Mouse (Mus musculus) embryonic facial prominence, embryonic 15.5 days (tissue): ENCODE data around the gene Git2. TPM values are rescaled to one million over a fixed set of nuclear protein-coding genes. Genes with fewer than 3 reads are reported as not detected.

ENCODE experiments used
- ATAC-seq: fragments of 200-750 bp; cut with Nextera tagmentation; 2 replicates; pipeline ENCODE4 v1.8.0; 2017; ENCODE audit warnings: low read depth, moderate TSS enrichment; ENCODE audit not compliant: insufficient number of reproducible peaks, low FRiP score, low TSS enrichment
- H3K27ac ChIP-seq: fragments of 300-500 bp; sonication (generic); replicated peaks from 2 replicates; pipeline ENCODE4 v1.5.1; 2015; ENCODE audit warnings: mild to moderate bottlenecking, inconsistent platforms
- H3K27me3 ChIP-seq: fragments of 300-500 bp; sonication (generic); 2 replicates; pipeline ENCODE4 v1.6.1; 2015; ENCODE audit warnings: inconsistent platforms
- H3K36me3 ChIP-seq: fragments of 300-500 bp; sonication (generic); 2 replicates; pipeline ENCODE4 v1.6.1; 2015; ENCODE audit warnings: mild to moderate bottlenecking, inconsistent platforms
- H3K4me1 ChIP-seq: fragments of 300-500 bp; sonication (generic); 2 replicates; pipeline ENCODE4 v1.6.1; 2015; ENCODE audit warnings: inconsistent platforms
- H3K4me2 ChIP-seq: fragments of 300-500 bp; sonication (generic); replicated peaks from 2 replicates; pipeline ENCODE4 v1.6.1; 2015; ENCODE audit warnings: mild to moderate bottlenecking, inconsistent platforms
- H3K4me3 ChIP-seq: fragments of 300-500 bp; sonication (generic); replicated peaks from 2 replicates; pipeline ENCODE4 v1.5.1; 2015; ENCODE audit warnings: mild to moderate bottlenecking, inconsistent platforms
- H3K9ac ChIP-seq: fragments of 300-500 bp; sonication (generic); 2 replicates; pipeline ENCODE4 v1.6.1; 2015; ENCODE audit warnings: inconsistent platforms
- H3K9me3 ChIP-seq: fragments of 300-500 bp; sonication (generic); replicated peaks from 2 replicates; pipeline ENCODE4 v1.6.1; 2016; ENCODE audit warnings: inconsistent platforms
- WGBS: fragments of 180-500 bp; shearing (Covaris S2); methylation state at CpG from one replicate; pipeline ENCODE4 v1.1.7; 2015; 5-methylcytosine and 5-hydroxymethylcytosine counted together
- polyA plus RNA-seq: library from polyadenylated mRNA; unstranded; fragments of >200 nt; fragmentation: Nextera tagmentation; extraction: Ambion mirVana; gene quantifications from 2 replicates; pipeline ENCODE4 v1.2.1, GENCODE M21; 2015

The Git2 gene
- polyA plus RNA-seq, 1 experiment from 2014 or later = 54.9 TPM

DNA sequence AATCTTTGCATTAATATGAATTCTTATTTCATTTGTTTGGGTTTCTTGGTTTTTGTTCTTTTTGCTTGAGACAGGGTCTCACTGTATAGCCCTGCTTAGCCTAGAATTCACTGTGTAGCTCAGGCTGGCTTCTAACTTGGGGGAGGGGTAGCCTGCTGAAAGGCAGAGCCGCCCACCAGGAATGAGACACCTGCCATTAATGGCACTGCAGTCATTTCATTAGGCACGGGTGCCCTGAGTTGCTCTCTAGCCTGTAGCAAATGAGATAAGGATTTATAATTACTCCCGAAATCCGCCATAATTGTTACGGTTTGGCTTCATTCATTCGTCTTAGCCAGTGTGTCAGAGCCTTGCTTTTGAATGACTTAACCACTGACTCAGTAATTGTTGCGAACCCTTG is 857 bp upstream of the Git2 start:
- 65% methylated on average over 7 of the region's 7 CpGs for WGBS
- peaks cover 23% of the 10 kb centered on the region for H3K4me1 ChIP-seq
- H3K9ac ChIP-seq = no peak overlapping the region
- H3K4me3 ChIP-seq = peak overlapping the region; percentile 99; the same call in 1 of the 2 replicates
- peak overlapping the region; percentile 87 for H3K4me2 ChIP-seq
- H3K9me3 ChIP-seq = no peaks in the 10 kb centered on the region
- H3K36me3 ChIP-seq = no peaks in the 10 kb centered on the region
- no peak for ATAC-seq
- no peaks in the 10 kb centered on the region for H3K27me3 ChIP-seq
- no peak overlapping the region for H3K27ac ChIP-seq

- H3K27me3 ChIP-seq = no peaks in the 10 kb centered on the region
- peak within 1 kb of the TSS; percentile 87 for H3K4me2 ChIP-seq
- H3K4me3 ChIP-seq = peak within 1 kb of the TSS; percentile 99
- H3K9ac ChIP-seq = peak within 1 kb of the TSS; percentile 91
- under 1% methylated on average over 73 of the region's 73 CpGs for WGBS
- peaks cover 23% of the 10 kb centered on the region for H3K4me1 ChIP-seq
- ATAC-seq = peak; percentile 87
- peak within 1 kb of the TSS; percentile 95 for H3K27ac ChIP-seq
- no peaks in the 10 kb centered on the region for H3K36me3 ChIP-seq
- H3K9me3 ChIP-seq = no peaks in the 10 kb centered on the region
Observed at GRCm38 (mm10) chr5:114774403-114775051, 790 bp downstream of the Git2 start, which contains the start of gene Ankrd13a. Ankrd13a (plus strand) TSS chr5:114774677.

- Histone ChIP-seq H3K4me3 (peak overlapping the region; percentile 99), H3K27me3 (no peaks in the 10 kb centered on the region), H3K4me1 (peaks cover 23% of the 10 kb centered on the region), H3K27ac (peak overlapping the region; percentile 95), H3K4me2 (peak overlapping the region; percentile 87), H3K9ac (peak overlapping the region; percentile 91), H3K9me3 (no peaks in the 10 kb centered on the region), H3K36me3 (no peaks in the 10 kb centered on the region)
- ATAC-seq = no peak
- WGBS = 2% methylated on average over 11 of the region's 11 CpGs
Observed at GRCm38 (mm10) chr5:114773780-114774179, 1.5 kb downstream of the Git2 start.

- under 1% methylated on average over 47 of the region's 52 CpGs for WGBS
- Histone ChIP-seq H3K4me3 (peak overlapping the region; percentile 99), H3K4me2 (peak overlapping the region; percentile 87), H3K27ac (peak overlapping the region; percentile 95), H3K4me1 (peaks cover 23% of the 10 kb centered on the region), H3K27me3 (no peaks in the 10 kb centered on the region), H3K9me3 (no peaks in the 10 kb centered on the region), H3K9ac (peak overlapping the region; percentile 92), H3K36me3 (no peaks in the 10 kb centered on the region)
- ATAC-seq = peak; percentile 89
Observed at GRCm38 (mm10) chr5:114773211-114773710, 2.1 kb downstream of the Git2 start.

DNA sequence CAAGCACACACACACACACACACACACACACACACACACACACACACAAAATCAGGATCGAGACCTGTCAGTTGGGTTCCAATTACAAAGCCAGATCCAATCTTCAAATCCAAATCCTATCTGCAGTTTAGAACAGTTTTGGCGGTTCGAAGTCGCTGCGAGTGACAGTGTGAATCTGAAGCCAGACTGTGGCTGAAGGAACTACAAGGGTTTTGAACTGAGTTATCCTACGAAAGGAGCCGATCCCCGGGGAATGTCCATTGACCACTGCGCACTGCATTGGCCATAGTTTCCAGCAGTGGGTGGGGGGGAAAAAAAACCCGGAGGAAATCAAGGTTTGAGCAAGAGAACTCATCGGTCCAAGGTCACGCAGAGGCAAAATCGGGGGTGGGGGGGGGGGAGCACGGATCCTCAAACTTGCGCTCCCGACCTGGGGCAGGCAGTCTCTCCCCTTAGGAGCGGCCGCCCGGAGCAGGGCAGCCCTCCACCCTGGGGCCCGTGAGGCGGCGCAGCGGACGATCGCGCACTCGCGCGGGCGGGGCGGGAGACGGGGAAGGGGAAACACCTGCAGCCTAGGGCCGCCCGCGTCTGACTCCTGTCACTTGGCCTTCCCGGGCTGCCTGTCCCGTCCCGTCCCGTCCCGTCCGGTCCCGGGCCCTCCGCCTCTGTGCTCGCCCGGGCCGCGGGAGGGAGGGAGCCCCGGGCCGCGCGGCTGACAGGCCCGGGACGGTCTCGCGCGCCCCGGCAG is 2.7 kb downstream of the Git2 start:
- H3K36me3 ChIP-seq = no peaks in the 10 kb centered on the region
- peak overlapping the region; percentile 87 for H3K4me2 ChIP-seq
- under 1% methylated on average over 41 of the region's 57 CpGs for WGBS
- no peaks in the 10 kb centered on the region for H3K9me3 ChIP-seq
- peak overlapping the region; percentile 95 for H3K27ac ChIP-seq
- peak overlapping the region; percentile 99 for H3K4me3 ChIP-seq
- H3K27me3 ChIP-seq = no peaks in the 10 kb centered on the region
- peaks cover 23% of the 10 kb centered on the region for H3K4me1 ChIP-seq
- H3K9ac ChIP-seq = peak overlapping the region; percentile 92
- peak; percentile 36 for ATAC-seq

DNA sequence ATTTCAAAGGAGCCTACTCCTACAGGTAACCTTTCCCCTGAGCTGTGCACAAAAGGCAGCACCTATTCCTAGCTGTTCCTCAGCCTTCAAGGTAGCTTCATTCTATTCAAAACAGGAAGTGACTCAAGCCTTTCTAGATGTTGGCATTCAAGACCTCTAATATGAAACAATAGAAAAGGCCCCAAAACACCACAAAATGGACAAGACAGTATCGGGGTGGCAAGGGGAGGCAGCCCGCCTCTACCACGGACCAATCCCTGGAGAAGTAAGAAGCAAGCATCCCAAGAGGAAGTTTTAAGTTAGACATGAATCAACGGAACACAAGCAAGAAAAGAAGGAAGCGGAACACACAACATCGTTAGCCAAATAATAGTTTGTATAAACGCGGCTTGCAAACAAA is 3.5 kb downstream of the Git2 start:
- H3K27ac ChIP-seq = no peak overlapping the region
- no peaks in the 10 kb centered on the region for H3K27me3 ChIP-seq
- ATAC-seq = no peak
- peak overlapping the region; percentile 92; the same call in 1 of the 2 replicates for H3K9ac ChIP-seq
- no peaks in the 10 kb centered on the region for H3K36me3 ChIP-seq
- peaks cover 23% of the 10 kb centered on the region for H3K4me1 ChIP-seq
- 62% methylated on average over 8 of the region's 8 CpGs for WGBS
- peak overlapping the region; percentile 99 for H3K4me3 ChIP-seq
- H3K9me3 ChIP-seq = no peaks in the 10 kb centered on the region
- H3K4me2 ChIP-seq = peak overlapping the region; percentile 87

GRCm38 (mm10) chr5:114769786-114770185 is 5.5 kb downstream of the Git2 start:
- Histone ChIP-seq H3K9me3 (no peaks in the 10 kb centered on the region), H3K9ac (no peak overlapping the region), H3K27me3 (no peaks in the 10 kb centered on the region), H3K4me2 (no peak overlapping the region), H3K36me3 (peaks cover 15% of the 10 kb centered on the region), H3K27ac (no peak overlapping the region), H3K4me1 (peaks cover 13% of the 10 kb centered on the region), H3K4me3 (no peak overlapping the region)
- ATAC-seq = no peak
- WGBS = 91% methylated on average over 8 of the region's 8 CpGs

GRCm38 (mm10) chr5:114767185-114767584 is 8.1 kb downstream of the Git2 start:
- H3K27me3 ChIP-seq = no peaks in the 10 kb centered on the region
- no peak overlapping the region for H3K4me2 ChIP-seq
- no peak overlapping the region for H3K4me3 ChIP-seq
- WGBS = 90% methylated on average over 7 of the region's 7 CpGs
- ATAC-seq = no peak
- no peak overlapping the region for H3K27ac ChIP-seq
- H3K4me1 ChIP-seq = peaks cover 9% of the 10 kb centered on the region
- H3K9ac ChIP-seq = no peak overlapping the region
- H3K36me3 ChIP-seq = peaks cover 40% of the 10 kb centered on the region
- no peaks in the 10 kb centered on the region for H3K9me3 ChIP-seq

- Histone ChIP-seq H3K4me1 (peaks cover 4% of the 10 kb centered on the region; the same call in 1 of the 2 replicates), H3K4me2 (no peak overlapping the region), H3K9me3 (no peaks in the 10 kb centered on the region), H3K27me3 (no peaks in the 10 kb centered on the region), H3K36me3 (peaks cover 44% of the 10 kb centered on the region), H3K9ac (no peak overlapping the region), H3K4me3 (no peak overlapping the region), H3K27ac (no peak overlapping the region)
- ATAC-seq = no peak
- WGBS = 86% methylated on average over 8 of the region's 8 CpGs
Observed at GRCm38 (mm10) chr5:114766686-114767085, 8.6 kb downstream of the Git2 start.

- Histone ChIP-seq H3K36me3 (peaks cover 59% of the 10 kb centered on the region), H3K4me1 (no peaks in the 10 kb centered on the region), H3K27ac (no peak overlapping the region), H3K4me2 (no peak overlapping the region), H3K9ac (no peak overlapping the region), H3K9me3 (no peaks in the 10 kb centered on the region), H3K4me3 (no peak overlapping the region), H3K27me3 (no peaks in the 10 kb centered on the region)
- WGBS = 82% methylated on average over 18 of the region's 18 CpGs
- ATAC-seq = no peak
Observed at GRCm38 (mm10) chr5:114764812-114765735, 10.2 kb downstream of the Git2 start.

DNA sequence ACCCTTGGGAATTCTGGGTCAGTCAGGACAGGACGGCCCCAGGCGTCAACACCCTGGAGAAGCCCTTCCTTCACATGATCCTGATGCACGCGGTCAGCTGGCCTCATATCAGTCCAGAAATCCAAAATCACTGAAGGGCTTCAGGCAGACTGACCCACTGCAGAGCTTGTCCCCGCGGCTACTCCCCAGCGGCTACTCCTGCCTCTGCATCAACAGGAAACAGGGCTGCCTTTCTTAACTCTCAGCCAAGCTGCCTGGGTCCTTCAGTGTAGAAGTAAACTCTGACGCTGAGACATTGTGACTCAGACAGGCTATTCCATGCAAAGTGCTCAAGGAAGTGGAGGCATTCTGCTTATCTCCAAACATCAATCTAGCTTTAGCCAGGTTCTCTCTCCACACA is 13.3 kb downstream of the Git2 start:
- 90% methylated on average over 8 of the region's 8 CpGs for WGBS

More for the DNA sequence above, 13.3 kb downstream of the Git2 start:
- Histone ChIP-seq H3K27me3 (no peaks in the 10 kb centered on the region), H3K9me3 (no peaks in the 10 kb centered on the region), H3K4me2 (no peak overlapping the region), H3K4me1 (no peaks in the 10 kb centered on the region), H3K4me3 (no peak overlapping the region), H3K36me3 (peaks cover 79% of the 10 kb centered on the region), H3K9ac (no peak overlapping the region), H3K27ac (no peak overlapping the region)
- no peak for ATAC-seq
